Mouse (Mus musculus): ENCODE results near the gene Grin3b. TPM values are rescaled to one million over a fixed set of nuclear protein-coding genes. Genes with fewer than 3 reads are reported as not detected.

The Grin3b gene
- polyA plus RNA-seq, 1 experiment from 2014 or later: 0.19 TPM

DNA sequence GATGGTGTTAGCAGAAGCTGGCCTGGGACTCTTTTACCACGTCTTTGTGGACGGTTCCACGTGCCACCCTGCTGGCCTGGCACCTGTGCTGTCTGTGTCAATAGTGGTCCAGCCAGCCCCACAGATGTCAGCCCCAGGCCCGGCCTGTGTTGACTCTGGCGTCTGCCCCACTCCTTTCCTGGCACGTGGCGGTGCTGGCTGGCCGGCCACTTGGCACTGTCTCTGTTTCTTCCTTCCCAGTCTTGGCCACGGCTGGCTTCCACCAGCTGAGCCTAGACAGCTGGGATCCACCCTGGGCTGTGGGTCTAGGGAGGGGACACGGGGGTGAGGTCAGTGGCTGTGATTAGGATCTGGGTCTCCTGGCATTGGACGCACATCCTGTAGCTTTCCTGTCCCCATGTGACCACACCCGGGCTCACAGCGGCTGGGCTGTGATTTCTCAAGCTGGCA, 36.2 kb upstream of the Grin3b start:
- WGBS (ENCODE audit: insufficient replicate concordance): 65% methylated on average over 13 of the region's 13 CpGs
- H3K4me1 ChIP-seq (ENCODE audit: control insufficient read depth, insufficient read depth, low read length): peaks cover 72% of the 10 kb centered on the region
- H3K4me2 ChIP-seq: no peak overlapping the region
- ATAC-seq (replicated peaks; ENCODE audit: insufficient number of reproducible peaks, low FRiP score, low TSS enrichment): peak; percentile 37
- peak overlapping the region; percentile 34; the same call in 1 of the 2 replicates for H3K9ac ChIP-seq (ENCODE audit: low read depth, low read length)
- 0 out of 2 replicates have a peak overlapping the region, but pooled peaks have one; percentile 41 for H3K27ac ChIP-seq (ENCODE audit: low read depth, low read length)
- H3K4me3 ChIP-seq (ENCODE audit: low read depth, low read length): no peak overlapping the region
- no peaks in the 10 kb centered on the region for H3K27me3 ChIP-seq (ENCODE audit: control insufficient read depth, insufficient read depth, low read length)
- no peaks in the 10 kb centered on the region for H3K9me3 ChIP-seq (replicated peaks; ENCODE audit: control insufficient read depth, low read length)
- peaks cover 23% of the 10 kb centered on the region for H3K36me3 ChIP-seq (ENCODE audit: control insufficient read depth, insufficient read depth, low read length)

DNA sequence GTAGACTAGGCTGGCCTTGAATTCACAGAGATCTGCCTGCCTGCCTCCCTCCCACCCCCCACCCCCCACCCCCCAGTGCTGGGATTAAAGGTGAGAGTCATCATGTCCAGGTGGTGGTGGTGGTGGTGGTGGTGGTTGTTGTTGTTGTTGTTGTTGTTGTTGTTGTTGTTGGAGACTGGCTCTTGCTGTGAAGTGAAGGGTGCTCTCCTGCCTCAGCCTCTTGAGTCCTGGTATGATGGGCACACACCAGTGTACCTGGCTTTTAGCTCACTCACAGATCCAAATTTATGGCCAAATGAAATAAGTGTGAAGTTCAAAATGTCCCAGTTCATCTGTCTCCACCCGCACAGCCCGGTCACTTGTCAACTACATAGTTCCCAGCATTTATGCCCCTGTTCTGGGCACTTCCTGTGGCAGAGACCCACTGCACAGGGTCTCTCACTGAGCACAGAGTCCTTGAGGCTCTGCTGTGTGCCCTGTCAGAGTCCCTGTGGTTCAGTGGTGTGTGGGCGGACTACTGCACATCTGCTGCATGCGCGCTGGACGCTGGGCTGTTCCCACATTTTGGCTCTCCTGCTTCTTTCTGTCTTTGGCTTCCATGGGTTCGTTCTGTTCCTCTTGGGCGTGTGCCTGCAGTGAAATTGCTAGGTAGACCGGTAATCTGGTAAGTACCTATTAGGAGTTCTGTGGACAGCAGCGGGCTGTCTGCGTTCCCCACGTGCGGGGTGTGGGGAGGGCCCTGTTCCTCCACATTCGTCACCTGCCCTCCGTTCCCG, 35.5 kb upstream of the Grin3b start:
- Histone ChIP-seq H3K4me2 (no peak overlapping the region), H3K9ac (ENCODE audit: low read depth, low read length) (0 out of 2 replicates have a peak overlapping the region, but pooled peaks have one; percentile 34), H3K4me3 (ENCODE audit: low read depth, low read length) (no peak overlapping the region), H3K27me3 (ENCODE audit: control insufficient read depth, insufficient read depth, low read length) (no peaks in the 10 kb centered on the region), H3K4me1 (ENCODE audit: control insufficient read depth, insufficient read depth, low read length) (peaks cover 69% of the 10 kb centered on the region), H3K36me3 (ENCODE audit: control insufficient read depth, insufficient read depth, low read length) (peaks cover 23% of the 10 kb centered on the region), H3K27ac (ENCODE audit: low read depth, low read length) (no peak overlapping the region), H3K9me3 (replicated peaks; ENCODE audit: control insufficient read depth, low read length) (no peaks in the 10 kb centered on the region)
- no peak for ATAC-seq (replicated peaks; ENCODE audit: insufficient number of reproducible peaks, low FRiP score, low TSS enrichment)
- WGBS (ENCODE audit: insufficient replicate concordance): 90% methylated on average over 16 of the region's 16 CpGs

DNA sequence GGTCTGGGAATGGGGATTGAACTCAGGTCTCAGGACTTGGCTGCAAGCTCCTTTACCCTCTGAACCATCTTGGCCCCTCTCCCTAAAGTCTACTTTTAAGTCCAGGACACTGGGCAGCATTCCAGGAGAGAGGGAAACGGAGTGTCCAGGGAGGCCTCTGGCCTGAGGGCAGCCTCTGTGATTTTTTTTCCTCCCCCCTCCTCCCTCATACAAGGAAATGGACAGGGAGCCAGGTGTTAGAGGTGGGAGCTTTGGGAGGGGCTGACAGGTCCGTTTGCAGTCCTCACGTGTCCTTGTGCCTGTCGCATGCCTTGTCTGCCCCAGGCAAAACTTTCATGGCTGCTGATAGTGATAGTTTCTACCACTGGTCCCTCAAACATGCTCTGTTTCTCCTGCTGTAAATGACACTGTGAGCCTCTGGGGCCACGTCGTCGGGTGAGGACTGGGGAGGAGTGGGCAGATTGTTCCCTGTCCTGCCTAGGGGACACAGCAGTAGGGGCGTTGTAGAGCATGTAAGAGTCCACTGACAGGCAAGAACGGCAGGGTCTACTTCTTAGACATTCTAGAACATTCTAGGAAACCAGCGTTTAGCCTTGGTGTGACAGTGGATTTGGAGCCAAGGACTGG, 34.1 kb upstream of the Grin3b start:
- no peak for ATAC-seq (replicated peaks; ENCODE audit: insufficient number of reproducible peaks, low FRiP score, low TSS enrichment)
- Histone ChIP-seq H3K4me1 (ENCODE audit: control insufficient read depth, insufficient read depth, low read length) (peaks cover 81% of the 10 kb centered on the region), H3K9ac (ENCODE audit: low read depth, low read length) (no peak overlapping the region; the same call in 1 of the 2 replicates), H3K36me3 (ENCODE audit: control insufficient read depth, insufficient read depth, low read length) (peaks cover 21% of the 10 kb centered on the region), H3K4me3 (ENCODE audit: low read depth, low read length) (no peak overlapping the region), H3K9me3 (replicated peaks; ENCODE audit: control insufficient read depth, low read length) (no peaks in the 10 kb centered on the region), H3K27me3 (ENCODE audit: control insufficient read depth, insufficient read depth, low read length) (no peaks in the 10 kb centered on the region), H3K27ac (ENCODE audit: low read depth, low read length) (peak overlapping the region; percentile 58; the same call in 1 of the 2 replicates), H3K4me2 (no peak overlapping the region)
- WGBS (ENCODE audit: insufficient replicate concordance): 62% methylated on average over 10 of the region's 10 CpGs

DNA sequence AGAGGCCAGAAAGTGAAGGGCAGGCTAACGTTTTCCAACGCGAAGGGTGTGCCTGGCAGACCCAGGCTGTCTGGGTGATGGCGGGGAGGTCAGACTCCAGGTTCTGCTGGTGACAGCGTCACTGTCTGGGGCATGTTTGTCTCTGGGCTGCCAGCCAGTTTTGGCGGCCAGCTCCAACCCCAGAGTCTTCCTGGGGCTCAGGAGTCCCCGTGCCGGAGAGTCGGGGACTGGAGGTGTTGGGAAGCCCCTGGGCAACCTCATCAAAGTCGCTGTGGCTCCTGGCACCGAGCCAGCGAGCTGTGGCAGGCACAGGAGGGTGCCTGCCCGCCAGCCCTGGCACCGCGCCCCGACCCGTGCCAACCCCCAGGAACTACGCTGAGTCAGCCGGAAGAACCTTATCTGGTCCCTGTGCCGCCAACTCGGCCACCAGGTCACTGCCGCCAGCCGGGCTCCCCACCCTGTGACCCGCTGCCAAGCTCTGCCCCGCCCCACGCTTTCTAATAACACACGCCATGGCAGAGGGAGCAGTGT, 33.5 kb upstream of the Grin3b start:
- WGBS (ENCODE audit: insufficient replicate concordance): 65% methylated on average over 27 of the region's 27 CpGs
- no peaks in the 10 kb centered on the region for H3K9me3 ChIP-seq (replicated peaks; ENCODE audit: control insufficient read depth, low read length)
- no peak overlapping the region for H3K4me3 ChIP-seq (ENCODE audit: low read depth, low read length)
- H3K4me2 ChIP-seq: peak overlapping the region; percentile 41
- no peak overlapping the region for H3K9ac ChIP-seq (ENCODE audit: low read depth, low read length)
- no peak for ATAC-seq (replicated peaks; ENCODE audit: insufficient number of reproducible peaks, low FRiP score, low TSS enrichment)
- H3K36me3 ChIP-seq (ENCODE audit: control insufficient read depth, insufficient read depth, low read length): peaks cover 22% of the 10 kb centered on the region
- no peaks in the 10 kb centered on the region for H3K27me3 ChIP-seq (ENCODE audit: control insufficient read depth, insufficient read depth, low read length)
- H3K4me1 ChIP-seq (ENCODE audit: control insufficient read depth, insufficient read depth, low read length): peaks cover 76% of the 10 kb centered on the region
- H3K27ac ChIP-seq (ENCODE audit: low read depth, low read length): peak overlapping the region; percentile 58; the same call in 1 of the 2 replicates

DNA sequence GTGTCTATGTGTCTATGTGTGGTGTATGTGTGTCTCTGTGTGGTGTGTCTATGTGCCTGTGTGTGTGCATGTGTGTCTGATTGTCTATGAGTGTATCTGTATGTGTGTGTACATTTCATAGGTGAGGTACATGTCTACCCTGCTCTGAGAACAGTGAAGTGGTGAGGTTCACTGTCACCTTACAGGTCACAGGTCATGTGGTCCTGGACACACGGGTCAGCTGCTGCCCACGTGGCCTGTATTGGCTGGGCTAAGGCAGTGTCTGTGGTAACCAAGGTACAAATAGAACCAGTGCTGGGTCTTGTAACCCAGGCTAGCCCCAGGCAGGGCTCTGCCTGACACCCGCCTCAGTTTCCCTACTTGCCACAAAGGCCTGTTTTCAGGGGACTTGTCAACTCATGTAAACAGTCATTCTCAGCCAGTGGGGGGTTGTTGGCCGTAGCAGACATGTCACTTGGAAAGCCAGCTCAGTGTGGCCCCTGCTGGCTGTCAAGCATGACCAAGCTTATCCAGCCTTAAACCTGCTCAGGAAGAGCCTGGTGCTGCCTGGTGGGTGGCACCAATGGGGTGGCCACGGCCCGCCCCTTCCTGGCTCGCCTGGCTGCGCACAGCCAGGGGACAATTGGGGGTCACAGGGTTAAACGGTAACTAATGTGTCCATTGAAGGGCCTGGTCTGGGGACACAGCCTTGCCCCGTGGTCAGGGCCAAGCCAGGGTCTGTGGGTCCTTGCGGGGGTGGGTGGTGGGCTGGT, 32.6 kb upstream of the Grin3b start:
- Histone ChIP-seq H3K27ac (ENCODE audit: low read depth, low read length) (no peak overlapping the region), H3K9me3 (replicated peaks; ENCODE audit: control insufficient read depth, low read length) (no peaks in the 10 kb centered on the region), H3K36me3 (ENCODE audit: control insufficient read depth, insufficient read depth, low read length) (peaks cover 20% of the 10 kb centered on the region), H3K4me1 (ENCODE audit: control insufficient read depth, insufficient read depth, low read length) (peaks cover 66% of the 10 kb centered on the region), H3K27me3 (ENCODE audit: control insufficient read depth, insufficient read depth, low read length) (no peaks in the 10 kb centered on the region), H3K4me2 (no peak overlapping the region), H3K9ac (ENCODE audit: low read depth, low read length) (0 out of 2 replicates have a peak overlapping the region, but pooled peaks have one; percentile 34), H3K4me3 (ENCODE audit: low read depth, low read length) (no peak overlapping the region)
- ATAC-seq (replicated peaks; ENCODE audit: insufficient number of reproducible peaks, low FRiP score, low TSS enrichment): no peak
- 82% methylated on average over 11 of the region's 11 CpGs for WGBS (ENCODE audit: insufficient replicate concordance)

DNA sequence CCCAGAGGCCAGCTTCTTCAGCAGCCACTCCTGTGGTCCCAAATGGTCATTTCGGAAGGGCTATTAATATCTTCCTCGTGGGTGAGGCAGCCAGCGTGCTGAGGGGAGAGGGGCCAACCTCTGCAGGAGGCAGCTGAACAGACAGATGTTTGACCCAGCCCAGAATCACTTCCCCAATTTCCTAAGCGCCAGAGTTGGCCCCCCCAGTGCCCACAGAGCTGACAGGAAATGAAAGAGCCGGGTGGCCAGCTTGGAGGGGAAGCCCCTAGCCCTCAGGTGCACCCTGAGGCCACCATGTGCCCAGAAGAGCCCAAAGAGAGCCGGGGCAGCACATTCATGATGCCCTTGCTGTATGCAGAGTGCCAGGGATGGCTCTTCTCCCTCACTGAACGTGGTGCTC, 29.8 kb upstream of the Grin3b start:
- Histone ChIP-seq H3K9ac (ENCODE audit: low read depth, low read length) (no peak overlapping the region), H3K27me3 (ENCODE audit: control insufficient read depth, insufficient read depth, low read length) (no peaks in the 10 kb centered on the region), H3K4me2 (peak overlapping the region; percentile 11; the same call in 1 of the 2 replicates), H3K9me3 (replicated peaks; ENCODE audit: control insufficient read depth, low read length) (no peaks in the 10 kb centered on the region), H3K4me1 (ENCODE audit: control insufficient read depth, insufficient read depth, low read length) (peaks cover 60% of the 10 kb centered on the region), H3K4me3 (ENCODE audit: low read depth, low read length) (no peak overlapping the region), H3K27ac (ENCODE audit: low read depth, low read length) (0 out of 2 replicates have a peak overlapping the region, but pooled peaks have one; percentile 46), H3K36me3 (ENCODE audit: control insufficient read depth, insufficient read depth, low read length) (peaks cover 14% of the 10 kb centered on the region)
- no peak for ATAC-seq (replicated peaks; ENCODE audit: insufficient number of reproducible peaks, low FRiP score, low TSS enrichment)
- WGBS (ENCODE audit: insufficient replicate concordance): 54% methylated on average over 7 of the region's 7 CpGs

DNA sequence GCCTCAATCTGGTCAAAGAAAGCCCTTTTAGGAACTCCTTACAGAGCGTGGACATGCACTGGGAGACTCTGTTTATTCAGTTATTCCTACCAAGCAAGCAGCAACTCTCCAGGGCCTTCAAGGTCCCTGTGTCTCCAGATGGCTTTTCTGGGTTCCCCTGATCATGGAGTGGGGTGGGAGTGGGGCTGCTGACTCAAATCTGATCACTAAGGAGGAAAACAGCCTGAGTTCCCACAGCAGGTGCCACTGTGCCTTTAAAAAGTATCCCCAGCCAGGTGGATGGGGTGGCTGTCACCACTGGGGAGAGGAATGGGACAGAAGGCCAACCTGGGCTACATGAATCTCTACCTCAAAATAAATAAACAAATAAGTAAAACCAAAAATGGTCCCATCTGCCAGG, 27.5 kb upstream of the Grin3b start:
- H3K4me2 ChIP-seq: no peak overlapping the region
- peaks cover 10% of the 10 kb centered on the region for H3K36me3 ChIP-seq (ENCODE audit: control insufficient read depth, insufficient read depth, low read length)
- no peak overlapping the region for H3K27ac ChIP-seq (ENCODE audit: low read depth, low read length)
- H3K9ac ChIP-seq (ENCODE audit: low read depth, low read length): no peak overlapping the region
- peaks cover 57% of the 10 kb centered on the region for H3K4me1 ChIP-seq (ENCODE audit: control insufficient read depth, insufficient read depth, low read length)
- no peaks in the 10 kb centered on the region for H3K9me3 ChIP-seq (replicated peaks; ENCODE audit: control insufficient read depth, low read length)
- no peak for ATAC-seq (replicated peaks; ENCODE audit: insufficient number of reproducible peaks, low FRiP score, low TSS enrichment)
- 82% methylated on average over 1 of the region's 1 CpGs for WGBS (ENCODE audit: insufficient replicate concordance)
- no peak overlapping the region for H3K4me3 ChIP-seq (ENCODE audit: low read depth, low read length)
- no peaks in the 10 kb centered on the region for H3K27me3 ChIP-seq (ENCODE audit: control insufficient read depth, insufficient read depth, low read length)

DNA sequence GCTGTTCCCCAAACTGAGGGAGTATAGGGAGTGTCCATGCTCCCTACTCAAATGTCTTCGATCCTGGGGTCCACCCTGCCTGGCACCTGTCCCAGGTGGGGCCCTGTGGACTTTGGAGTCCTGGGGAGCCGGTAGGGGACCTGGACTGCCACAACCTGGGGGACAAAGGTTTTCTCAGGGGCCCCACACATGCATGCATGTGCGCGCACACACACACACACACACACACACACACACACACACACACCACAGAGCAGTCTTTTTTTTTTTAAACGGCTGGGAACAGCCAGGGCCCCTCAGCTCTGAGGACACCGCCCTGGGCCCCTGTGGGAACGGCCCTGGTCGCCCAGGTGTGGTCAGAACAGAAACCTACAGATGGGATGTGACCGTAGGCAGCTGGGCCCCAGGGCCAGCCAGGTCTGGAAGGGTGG, 27.0 kb upstream of the Grin3b start:
- no peaks in the 10 kb centered on the region for H3K27me3 ChIP-seq (ENCODE audit: control insufficient read depth, insufficient read depth, low read length)
- no peak overlapping the region for H3K9ac ChIP-seq (ENCODE audit: low read depth, low read length)
- peak overlapping the region; percentile 8; the same call in 1 of the 2 replicates for H3K27ac ChIP-seq (ENCODE audit: low read depth, low read length)
- H3K9me3 ChIP-seq (replicated peaks; ENCODE audit: control insufficient read depth, low read length): no peaks in the 10 kb centered on the region
- H3K4me1 ChIP-seq (ENCODE audit: control insufficient read depth, insufficient read depth, low read length): peaks cover 52% of the 10 kb centered on the region
- H3K36me3 ChIP-seq (ENCODE audit: control insufficient read depth, insufficient read depth, low read length): peaks cover 7% of the 10 kb centered on the region
- no peak overlapping the region for H3K4me3 ChIP-seq (ENCODE audit: low read depth, low read length)
- WGBS (ENCODE audit: insufficient replicate concordance): 70% methylated on average over 9 of the region's 9 CpGs
- 0 out of 2 replicates have a peak, but pooled peaks have one; percentile 23 for ATAC-seq (replicated peaks; ENCODE audit: insufficient number of reproducible peaks, low FRiP score, low TSS enrichment)
- peak overlapping the region; percentile 14; the same call in 1 of the 2 replicates for H3K4me2 ChIP-seq
